35 mouse cellular contexts compared by ENCODE assay signal in genomic region chr19:14441861-14442260, GRCm38 (mm10).
"Had no signal": no experiment of that assay in that cellular context is flagged by ENCODE, and none has a peak within 500 bp of the region (broad histone marks: within the 10 kb centered on the region; RNA-seq: fewer than 3 reads in every experiment).

No protein-coding gene starts in this region.

- H3K4me2 ChIP-seq: heart, embryonic 11.5 days; heart, embryonic 12.5 days; heart, embryonic 13.5 days; heart, embryonic 15.5 days; hindbrain, embryonic 12.5 days; hindbrain, embryonic 13.5 days; hindbrain, embryonic 14.5 days; hindbrain, embryonic 15.5 days; intestine, embryonic 15.5 days; kidney, embryonic 15.5 days had no signal

- H3K9ac ChIP-seq: heart, embryonic 12.5 days; heart, embryonic 13.5 days; heart, embryonic 15.5 days; hindbrain, embryonic 12.5 days; hindbrain, embryonic 13.5 days; hindbrain, embryonic 14.5 days; hindbrain, embryonic 15.5 days; intestine, embryonic 15.5 days; kidney, embryonic 15.5 days had no signal

- ATAC-seq: hindbrain, embryonic 16.5 days; hindbrain, postnatal 0 days; inflammation-experienced regulatory T-cells, adult 6 months; intestine, embryonic 15.5 days; intestine, embryonic 16.5 days; intestine, postnatal 0 days had no signal

- H3K27ac ChIP-seq: heart, embryonic 10.5 days; heart, embryonic 13.5 days; heart, embryonic 15.5 days; hindbrain, embryonic 10.5 days; hindbrain, embryonic 12.5 days; hindbrain, embryonic 13.5 days; hindbrain, embryonic 14.5 days; hindbrain, embryonic 15.5 days; hindbrain, postnatal 0 days; intestine, embryonic 15.5 days; kidney, embryonic 15.5 days; kidney, postnatal 0 days; layer of hippocampus, adult 2 months had no signal

- H3K27me3 ChIP-seq: hindbrain, embryonic 12.5 days; hindbrain, embryonic 13.5 days; hindbrain, embryonic 15.5 days; intestine, embryonic 15.5 days; kidney, embryonic 15.5 days had no signal

- DNase-seq: heart, postnatal 10 days; heart, postnatal 14 days; heart, postnatal 36 days; heart, postnatal 4 days; kidney, adult 11 months; kidney, adult 18-20 months; kidney, adult 2 months; kidney, adult 8-10 months; kidney, adult 9 months; kidney, postnatal 10 days; kidney, postnatal 14 days; kidney, postnatal 25 days; kidney, postnatal 36 days; kidney, postnatal 4 days; layer of hippocampus, adult 9-11 months; layer of hippocampus, postnatal 36 days had no signal

- H3K4me1 ChIP-seq: heart, embryonic 10.5 days; heart, embryonic 12.5 days; heart, embryonic 13.5 days; heart, embryonic 15.5 days; hindbrain, embryonic 15.5 days; intestine, embryonic 15.5 days; kidney, embryonic 15.5 days had no signal

- H3K9me3 ChIP-seq: heart, embryonic 10.5 days; heart, embryonic 12.5 days; heart, embryonic 13.5 days; heart, embryonic 15.5 days; hindbrain, embryonic 10.5 days; hindbrain, embryonic 12.5 days; hindbrain, embryonic 13.5 days; hindbrain, embryonic 15.5 days; intestine, embryonic 15.5 days; kidney, embryonic 15.5 days had no signal

- H3K4me3 ChIP-seq: heart, embryonic 10.5 days; heart, embryonic 12.5 days; heart, embryonic 13.5 days; heart, embryonic 15.5 days; hindbrain, embryonic 10.5 days; hindbrain, embryonic 12.5 days; hindbrain, embryonic 13.5 days; hindbrain, embryonic 15.5 days; intestine, embryonic 15.5 days; kidney, embryonic 15.5 days; layer of hippocampus, adult 2 months had no signal

- H3K36me3 ChIP-seq: hindbrain, embryonic 15.5 days; intestine, embryonic 15.5 days had no signal
